Mouse (Mus musculus) cerebral cortex, adult 2 months (tissue): ENCODE measurements around the gene Alb.

Experiments
- WGBS: fragments of 180-500 bp; shearing (Covaris S2); methylation state at CpG from one replicate; pipeline ENCODE4 v1.1.7; 2018; 5-methylcytosine and 5-hydroxymethylcytosine counted together

The Alb gene

GRCm38 (mm10) chr5:90492440-90492839 is 31.7 kb downstream of the Alb start:
- 72% methylated on average over 9 of the region's 9 CpGs for WGBS

GRCm38 (mm10) chr5:90494308-90494707 is 33.6 kb downstream of the Alb start:
- WGBS = 94% methylated on average over 4 of the region's 4 CpGs

- 52% methylated on average over 7 of the region's 7 CpGs for WGBS
These were observed 38.8 kb downstream of the Alb start for GRCm38 (mm10) chr5:90499509-90499908.

GRCm38 (mm10) chr5:90500714-90501113 is 40.0 kb downstream of the Alb start:
- WGBS = 5% methylated on average over 6 of the region's 6 CpGs

GRCm38 (mm10) chr5:90501752-90502151 is 41.1 kb downstream of the Alb start:
- WGBS = 77% methylated on average over 5 of the region's 5 CpGs

GRCm38 (mm10) chr5:90504742-90505141 is 44.0 kb downstream of the Alb start:
- WGBS = 75% methylated on average over 11 of the region's 11 CpGs

GRCm38 (mm10) chr5:90506507-90506906 is 45.8 kb downstream of the Alb start:
- WGBS = 49% methylated on average over 2 of the region's 2 CpGs

- 59% methylated on average over 13 of the region's 13 CpGs for WGBS
These were observed 46.8 kb downstream of the Alb start for GRCm38 (mm10) chr5:90507411-90507949.

- 82% methylated on average over 5 of the region's 5 CpGs for WGBS
These were observed 49.3 kb downstream of the Alb start for GRCm38 (mm10) chr5:90509828-90510592.

- 87% methylated on average over 6 of the region's 6 CpGs for WGBS
These were observed 51.7 kb downstream of the Alb start for GRCm38 (mm10) chr5:90512288-90512955.

GRCm38 (mm10) chr5:90515561-90515960 is 54.9 kb downstream of the Alb start:
- 88% methylated on average over 6 of the region's 6 CpGs for WGBS

- 90% methylated on average over 6 of the region's 6 CpGs for WGBS
These were observed 57.8 kb downstream of the Alb start, which contains the start of gene Afm for GRCm38 (mm10) chr5:90518356-90519100. Afm (plus strand) TSS chr5:90518932.
